Mouse (Mus musculus): ENCODE measurements at regions not wholly inside any gene's neighbourhood (a gene's known extent, or its start where the extent isn't known, plus 50 kb on each side); places are given as distances from the start of the nearest gene placed in this dataset.

- Histone ChIP-seq H3K27me3 (ENCODE audit: control insufficient read depth, insufficient read depth, low read length) (no peaks in the 10 kb centered on the region), H3K36me3 (replicated peaks; ENCODE audit: control insufficient read depth, insufficient read depth, low read length) (no peaks in the 10 kb centered on the region), H3K9me3 (replicated peaks; ENCODE audit: control insufficient read depth, low read length) (peaks cover 3% of the 10 kb centered on the region; the same call in 1 of the 2 replicates), H3K9ac (replicated peaks; ENCODE audit: low read depth, low read length) (no peak overlapping the region), H3K27ac (ENCODE audit: low read depth) (no peak overlapping the region), H3K4me1 (ENCODE audit: control insufficient read depth, insufficient read depth) (no peaks in the 10 kb centered on the region), H3K4me2 (ENCODE audit: low read depth, low read length) (no peak overlapping the region), H3K4me3 (ENCODE audit: low read depth, low read length) (no peak overlapping the region)
- TF ChIP-seq CTCF (IDR thresholded peaks at IDR 0.05; ENCODE audit: low read depth) (no peak), EP300 (IDR thresholded peaks at IDR 0.05; ENCODE audit: low read depth) (no peak)
- no peak for ATAC-seq (ENCODE audit: insufficient read depth, low read depth)
- WGBS = 74% methylated on average over 5 of the region's 5 CpGs
- no peak for DNase-seq (ENCODE audit: low spot score)
Observed at GRCm38 (mm10) chr8:18422846-18423245, 555.2 kb downstream of the Defb40 start.

- 74% methylated on average over 2 of the region's 2 CpGs for WGBS
Observed at GRCm38 (mm10) chr8:18412470-18412869, 565.6 kb downstream of the Defb40 start.

GRCm38 (mm10) chr8:18406446-18406845 is 571.6 kb downstream of the Defb40 start:
- no peak for ATAC-seq (ENCODE audit: insufficient read depth, low read depth)
- 44% methylated on average over 2 of the region's 2 CpGs for WGBS
- Histone ChIP-seq H3K4me1 (ENCODE audit: control insufficient read depth, insufficient read depth) (no peaks in the 10 kb centered on the region), H3K4me3 (ENCODE audit: low read depth, low read length) (no peak overlapping the region), H3K27me3 (ENCODE audit: control insufficient read depth, insufficient read depth, low read length) (no peaks in the 10 kb centered on the region), H3K27ac (ENCODE audit: low read depth) (no peak overlapping the region), H3K9me3 (replicated peaks; ENCODE audit: control insufficient read depth, low read length) (no peaks in the 10 kb centered on the region), H3K4me2 (ENCODE audit: low read depth, low read length) (no peak overlapping the region), H3K9ac (replicated peaks; ENCODE audit: low read depth, low read length) (no peak overlapping the region), H3K36me3 (replicated peaks; ENCODE audit: control insufficient read depth, insufficient read depth, low read length) (no peaks in the 10 kb centered on the region)
- TF ChIP-seq EP300 (IDR thresholded peaks at IDR 0.05; ENCODE audit: low read depth) (no peak), CTCF (IDR thresholded peaks at IDR 0.05; ENCODE audit: low read depth) (no peak)
- peak; percentile 7 for DNase-seq (ENCODE audit: low spot score)

More at GRCm38 (mm10) chr8:18412470-18412869, 565.6 kb downstream of the Defb40 start:
- Histone ChIP-seq H3K4me3 (ENCODE audit: low read depth, low read length) (no peak overlapping the region), H3K4me1 (ENCODE audit: control insufficient read depth, insufficient read depth) (no peaks in the 10 kb centered on the region), H3K36me3 (replicated peaks; ENCODE audit: control insufficient read depth, insufficient read depth, low read length) (no peaks in the 10 kb centered on the region), H3K27me3 (ENCODE audit: control insufficient read depth, insufficient read depth, low read length) (no peaks in the 10 kb centered on the region), H3K27ac (ENCODE audit: low read depth) (no peak overlapping the region), H3K9ac (replicated peaks; ENCODE audit: low read depth, low read length) (no peak overlapping the region), H3K9me3 (replicated peaks; ENCODE audit: control insufficient read depth, low read length) (no peaks in the 10 kb centered on the region), H3K4me2 (ENCODE audit: low read depth, low read length) (no peak overlapping the region)
- DNase-seq (ENCODE audit: low spot score) (no peak), ATAC-seq (ENCODE audit: insufficient read depth, low read depth) (no peak)
- TF ChIP-seq EP300 (IDR thresholded peaks at IDR 0.05; ENCODE audit: low read depth) (no peak), CTCF (IDR thresholded peaks at IDR 0.05; ENCODE audit: low read depth) (no peak)

GRCm38 (mm10) chr8:18388353-18388752 is 589.7 kb downstream of the Defb40 start:
- ATAC-seq (ENCODE audit: insufficient read depth, low read depth) (no peak), DNase-seq (ENCODE audit: low spot score) (no peak)
- TF ChIP-seq EP300 (IDR thresholded peaks at IDR 0.05; ENCODE audit: low read depth) (no peak), CTCF (IDR thresholded peaks at IDR 0.05; ENCODE audit: low read depth) (peak; percentile 46)

GRCm38 (mm10) chr8:18381615-18382178 is 596.4 kb downstream of the Defb40 start:
- ATAC-seq (ENCODE audit: insufficient read depth, low read depth) (no peak), DNase-seq (ENCODE audit: low spot score) (no peak)
- Histone ChIP-seq H3K4me3 (ENCODE audit: low read depth, low read length) (no peak overlapping the region), H3K9ac (replicated peaks; ENCODE audit: low read depth, low read length) (no peak overlapping the region), H3K4me2 (ENCODE audit: low read depth, low read length) (no peak overlapping the region), H3K27me3 (ENCODE audit: control insufficient read depth, insufficient read depth, low read length) (no peaks in the 10 kb centered on the region), H3K4me1 (ENCODE audit: control insufficient read depth, insufficient read depth) (no peaks in the 10 kb centered on the region), H3K36me3 (replicated peaks; ENCODE audit: control insufficient read depth, insufficient read depth, low read length) (no peaks in the 10 kb centered on the region), H3K27ac (ENCODE audit: low read depth) (no peak overlapping the region), H3K9me3 (replicated peaks; ENCODE audit: control insufficient read depth, low read length) (no peaks in the 10 kb centered on the region)
- WGBS = 11% methylated on average over 3 of the region's 3 CpGs
- TF ChIP-seq EP300 (IDR thresholded peaks at IDR 0.05; ENCODE audit: low read depth) = no peak
- TF ChIP-seq CTCF (IDR thresholded peaks at IDR 0.05; ENCODE audit: low read depth) = no peak

More at GRCm38 (mm10) chr8:18388353-18388752, 589.7 kb downstream of the Defb40 start:
- no peak overlapping the region for H3K9ac ChIP-seq (replicated peaks; ENCODE audit: low read depth, low read length)
- H3K36me3 ChIP-seq (replicated peaks; ENCODE audit: control insufficient read depth, insufficient read depth, low read length) = no peaks in the 10 kb centered on the region
- H3K27me3 ChIP-seq (ENCODE audit: control insufficient read depth, insufficient read depth, low read length) = no peaks in the 10 kb centered on the region
- no peak overlapping the region for H3K4me2 ChIP-seq (ENCODE audit: low read depth, low read length)
- no peak overlapping the region for H3K27ac ChIP-seq (ENCODE audit: low read depth)
- no peaks in the 10 kb centered on the region for H3K9me3 ChIP-seq (replicated peaks; ENCODE audit: control insufficient read depth, low read length)
- 4% methylated on average over 5 of the region's 5 CpGs for WGBS
- H3K4me3 ChIP-seq (ENCODE audit: low read depth, low read length) = no peak overlapping the region
- H3K4me1 ChIP-seq (ENCODE audit: control insufficient read depth, insufficient read depth) = no peaks in the 10 kb centered on the region

GRCm38 (mm10) chr8:18348716-18349115 is 629.3 kb downstream of the Defb40 start:
- 76% methylated on average over 4 of the region's 4 CpGs for WGBS
- H3K27ac ChIP-seq (ENCODE audit: low read depth) = no peak overlapping the region

More at GRCm38 (mm10) chr8:18348716-18349115, 629.3 kb downstream of the Defb40 start:
- Histone ChIP-seq H3K4me2 (ENCODE audit: low read depth, low read length) (no peak overlapping the region), H3K9ac (replicated peaks; ENCODE audit: low read depth, low read length) (no peak overlapping the region), H3K27me3 (ENCODE audit: control insufficient read depth, insufficient read depth, low read length) (no peaks in the 10 kb centered on the region), H3K4me3 (ENCODE audit: low read depth, low read length) (no peak overlapping the region), H3K4me1 (ENCODE audit: control insufficient read depth, insufficient read depth) (no peaks in the 10 kb centered on the region), H3K36me3 (replicated peaks; ENCODE audit: control insufficient read depth, insufficient read depth, low read length) (no peaks in the 10 kb centered on the region), H3K9me3 (replicated peaks; ENCODE audit: control insufficient read depth, low read length) (no peaks in the 10 kb centered on the region)
- no peak for ATAC-seq (ENCODE audit: insufficient read depth, low read depth)
- TF ChIP-seq CTCF (IDR thresholded peaks at IDR 0.05; ENCODE audit: low read depth) (no peak), EP300 (IDR thresholded peaks at IDR 0.05; ENCODE audit: low read depth) (no peak)
- DNase-seq (ENCODE audit: low spot score) = no peak
